Mouse (Mus musculus): ENCODE results near the gene Rps7. TPM values are rescaled to one million over a fixed set of nuclear protein-coding genes. Genes with fewer than 3 reads are reported as not detected.
A peak's percentile ranks its signal among the peaks of the same experiment; 100 is the strongest.

Rps7 gene
- total RNA-seq, 2 experiments from 2014 or later = 171 to 173 TPM

DNA sequence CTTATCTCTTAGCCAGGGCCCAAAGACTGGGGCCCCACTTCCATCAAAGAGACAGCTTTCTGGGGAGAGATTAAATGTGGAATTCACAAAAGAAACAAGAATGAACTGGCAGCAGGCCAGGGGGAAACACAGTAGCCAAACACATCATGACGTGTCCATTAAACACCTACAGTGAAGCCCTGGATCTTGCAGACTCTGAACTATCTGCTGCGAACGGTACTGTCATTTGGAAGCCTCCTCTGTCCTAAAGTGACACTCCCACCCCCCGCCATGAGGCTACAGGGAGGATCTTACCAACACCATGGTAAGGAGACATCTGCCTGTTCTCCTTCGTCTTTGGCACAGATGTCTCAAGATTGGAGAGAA, 13.6 kb downstream of the Rps7 start:
- DNase-seq = no peak
- intact Hi-C loops (cut with DNase I) = no loop called here

DNA sequence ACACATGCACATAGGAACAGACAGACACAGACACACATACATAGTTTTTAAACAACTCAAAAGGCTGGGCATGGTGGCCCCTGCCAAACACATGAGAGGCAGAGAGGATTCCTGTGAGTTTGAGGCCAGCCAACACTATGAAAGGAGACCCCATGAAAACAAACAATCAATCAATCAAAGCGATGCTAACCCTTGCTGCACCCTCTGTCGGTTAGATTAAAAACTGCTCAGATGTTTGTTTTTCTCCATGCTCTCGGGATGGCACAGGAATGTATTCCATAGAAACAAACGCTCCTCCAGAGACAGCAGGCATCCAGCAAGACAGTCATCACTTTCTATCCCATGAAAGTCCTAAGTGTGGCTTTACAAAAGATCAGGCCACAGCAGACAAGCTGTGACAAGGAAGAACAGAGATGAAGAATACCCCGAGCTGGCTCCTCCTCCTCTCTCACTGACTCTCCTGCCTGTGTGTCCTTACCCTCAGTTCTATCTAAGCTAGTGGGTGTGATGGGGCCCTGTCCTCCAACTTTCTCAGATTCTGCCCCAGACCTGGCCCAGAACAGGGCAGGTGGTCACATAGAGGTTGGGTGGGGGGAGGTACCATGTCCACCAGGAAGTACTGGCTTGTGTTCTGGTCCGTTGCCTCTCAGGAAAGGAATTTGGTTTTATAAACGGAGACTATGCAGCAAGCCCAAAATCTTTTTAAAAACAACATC, 14.1 kb downstream of the Rps7 start:
- intact Hi-C loops (cut with DNase I) = no loop called here
- no peak for DNase-seq

DNA sequence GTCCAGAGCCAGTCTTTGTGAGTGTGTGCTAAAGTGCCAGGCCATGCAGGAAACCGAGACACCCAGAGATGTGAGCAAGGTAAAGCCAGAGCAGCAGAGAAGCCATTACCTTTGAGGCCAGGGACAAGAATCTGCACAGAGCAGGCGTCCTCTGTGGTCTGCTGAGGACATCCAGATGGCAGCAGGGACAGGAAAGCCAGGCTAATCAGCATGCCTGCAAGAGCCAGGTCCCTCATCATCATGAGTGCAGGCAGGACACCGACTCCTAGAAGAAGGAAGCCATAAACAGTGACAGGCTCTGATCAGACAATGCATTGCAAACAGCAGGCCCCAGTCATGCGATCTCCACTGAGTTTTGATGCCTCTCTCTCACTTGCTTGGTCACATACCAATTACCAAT, 18.5 kb downstream of the Rps7 start:
- intact Hi-C loops (cut with DNase I) = no loop called here
- DNase-seq = no peak

DNA sequence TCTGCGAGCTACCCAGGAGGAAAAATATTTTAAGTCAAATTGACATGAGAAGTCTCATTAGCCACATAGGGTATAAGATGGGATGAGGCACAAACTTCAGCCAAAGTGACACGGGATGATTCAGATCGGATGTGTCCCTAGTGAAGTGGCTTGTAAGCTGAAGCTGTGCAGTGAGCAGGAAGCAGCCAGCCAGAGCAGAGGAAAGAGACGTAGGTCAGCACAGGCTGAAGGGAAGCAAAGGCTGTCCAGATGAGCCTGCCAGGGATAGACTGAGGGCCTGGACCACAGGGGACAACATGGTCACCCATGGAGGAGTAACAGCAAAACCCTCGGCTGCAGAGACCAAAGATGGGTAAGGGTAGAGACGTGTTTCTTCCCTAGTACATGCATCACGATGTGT, 21.4 kb downstream of the Rps7 start:
- intact Hi-C loops (cut with DNase I) = no loop called here

DNA sequence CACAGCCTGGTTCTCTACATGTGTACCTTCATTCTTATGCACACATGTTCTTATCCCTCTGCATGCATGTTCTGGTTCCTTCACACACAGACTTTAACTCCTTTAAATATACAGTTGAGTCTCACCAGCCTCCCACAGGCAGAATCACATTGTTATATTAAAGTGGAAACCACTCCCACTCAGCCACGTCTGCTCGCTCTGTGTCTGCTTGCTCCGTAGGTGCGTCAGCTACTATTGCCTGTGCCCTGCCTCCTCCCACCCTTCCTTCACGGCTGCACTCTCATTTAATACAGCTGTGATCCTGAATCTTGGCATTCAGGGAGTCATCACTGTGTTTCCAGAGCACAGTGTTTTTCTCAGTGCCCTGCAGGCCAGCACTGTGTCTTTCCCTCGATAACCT, 23.4 kb downstream of the Rps7 start:
- DNase-seq = no peak
- intact Hi-C loops (cut with DNase I) = no loop called here

More for the DNA sequence above, 21.4 kb downstream of the Rps7 start:
- no peak for DNase-seq

DNA sequence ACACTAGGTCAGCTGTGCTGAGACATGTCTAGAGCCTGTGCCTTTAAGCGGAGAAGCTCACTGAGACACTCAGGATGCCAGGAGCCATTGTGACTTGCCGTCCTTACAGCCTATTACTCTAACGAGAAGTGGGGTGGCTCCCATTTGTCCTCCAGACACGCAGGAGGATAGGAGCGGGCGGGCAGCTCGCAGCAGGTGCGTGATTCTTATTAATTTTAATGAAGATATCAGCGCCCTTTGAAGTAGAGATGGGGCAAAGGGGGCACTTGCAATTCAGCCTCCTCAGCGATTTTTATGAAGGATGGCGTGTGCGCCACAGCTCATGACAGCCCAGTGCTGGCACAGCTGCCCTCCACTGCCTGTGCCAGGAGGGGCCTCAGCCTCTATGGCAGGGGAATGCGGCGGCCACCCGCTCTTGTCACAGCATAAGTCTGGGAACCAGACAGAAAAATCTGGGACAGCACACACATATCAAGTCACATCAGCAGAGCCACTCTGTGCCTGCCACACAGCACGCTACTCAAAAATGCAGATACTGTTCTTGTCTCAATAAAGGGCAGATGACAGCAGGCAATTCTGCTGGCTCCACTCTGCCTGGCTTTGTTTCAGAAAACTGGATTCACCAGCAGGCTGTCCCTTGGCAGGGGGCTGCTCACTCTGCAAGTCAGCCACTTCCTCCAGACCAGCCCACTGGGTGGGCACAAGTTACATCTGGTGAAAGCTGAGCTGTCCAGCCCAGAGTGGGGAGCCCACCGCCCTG, 28.0 kb downstream of the Rps7 start:
- no peak for DNase-seq
- intact Hi-C loops (cut with DNase I) = no loop called here

DNA sequence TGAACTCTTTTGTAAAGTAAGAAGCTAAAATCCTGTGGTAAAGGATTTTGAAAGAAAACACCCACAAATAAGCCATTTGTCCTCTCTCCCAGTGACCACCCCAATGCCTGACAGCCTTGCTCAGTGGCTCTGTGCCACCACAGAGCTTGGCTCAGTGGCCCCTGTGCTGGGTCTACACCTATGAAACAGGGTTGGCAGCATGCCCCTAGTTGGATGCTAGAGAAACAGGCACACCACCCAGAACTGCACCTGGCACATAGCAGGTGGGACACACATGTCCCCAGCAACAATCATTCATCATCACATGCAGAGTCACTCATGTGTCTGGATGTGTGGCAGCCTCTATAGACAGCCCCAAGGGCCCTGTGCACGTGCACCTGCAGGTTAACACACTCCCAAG, 32.3 kb downstream of the Rps7 start:
- intact Hi-C loops (cut with DNase I) = no loop called here
- no peak for DNase-seq

DNA sequence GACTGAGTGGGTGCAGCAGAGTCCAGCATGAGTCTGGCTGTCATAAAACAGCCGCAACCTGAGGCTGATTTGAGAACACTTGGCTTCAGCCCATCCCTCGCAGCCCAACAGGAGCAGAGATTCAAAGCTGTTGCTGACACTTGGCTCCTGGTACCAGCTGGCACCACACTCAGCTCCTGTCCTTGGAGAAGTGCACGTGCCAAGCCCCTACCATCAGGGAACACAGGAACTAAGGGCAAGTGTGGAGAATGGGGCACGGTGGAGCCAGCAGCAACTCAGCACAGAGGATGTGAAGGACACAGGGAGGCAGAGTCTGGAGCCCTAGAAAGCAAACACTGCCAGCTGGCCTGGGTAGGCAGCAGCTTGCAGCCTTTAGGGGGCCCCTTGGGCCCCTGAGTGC, 33.5 kb downstream of the Rps7 start:
- intact Hi-C loops (cut with DNase I) = no loop called here
- DNase-seq = no peak

DNA sequence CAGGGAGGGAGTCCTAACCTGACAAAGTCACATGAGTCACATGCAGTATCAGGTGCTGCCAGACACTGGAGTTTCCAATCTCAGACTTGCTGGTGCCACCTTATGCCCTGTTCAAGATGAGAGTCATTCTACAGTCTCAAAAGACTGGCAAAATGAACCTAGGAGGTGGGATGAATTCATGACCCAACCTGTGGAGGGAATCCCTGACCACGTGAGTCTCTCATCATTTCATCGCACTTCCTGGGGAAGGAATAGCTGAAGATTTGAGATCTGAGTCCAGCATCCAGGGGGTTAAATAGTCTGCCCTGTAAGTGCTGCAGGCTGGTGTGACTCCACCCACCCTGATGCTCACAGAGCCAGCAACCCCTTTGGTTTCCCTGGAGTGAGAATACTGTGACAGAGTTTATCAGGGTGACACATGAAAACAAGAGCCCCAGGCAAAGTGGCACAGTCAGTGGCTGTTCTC, 37.2 kb downstream of the Rps7 start:
- DNase-seq = no peak
- intact Hi-C loops (cut with DNase I) = no loop called here

DNA sequence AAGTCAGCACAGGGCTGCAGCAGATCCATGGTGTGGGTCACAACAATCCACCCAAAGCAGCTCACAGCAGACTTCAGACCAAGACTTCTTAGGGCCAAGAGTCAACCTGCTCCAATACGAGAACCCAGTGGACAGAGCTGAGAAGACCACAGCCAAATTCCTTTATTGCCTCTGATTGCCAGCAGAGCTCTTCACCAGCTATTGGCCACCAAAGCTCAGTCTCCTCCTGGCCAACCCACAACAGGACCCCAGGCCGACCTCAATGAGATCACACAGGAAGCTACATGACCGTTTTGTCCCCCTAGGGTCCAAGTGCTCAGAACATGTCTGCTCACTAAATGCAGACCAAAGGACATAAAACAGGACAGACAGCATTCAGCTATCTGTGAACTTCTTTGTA, 37.6 kb downstream of the Rps7 start:
- no peak for DNase-seq
- intact Hi-C loops (cut with DNase I) = no loop called here

DNA sequence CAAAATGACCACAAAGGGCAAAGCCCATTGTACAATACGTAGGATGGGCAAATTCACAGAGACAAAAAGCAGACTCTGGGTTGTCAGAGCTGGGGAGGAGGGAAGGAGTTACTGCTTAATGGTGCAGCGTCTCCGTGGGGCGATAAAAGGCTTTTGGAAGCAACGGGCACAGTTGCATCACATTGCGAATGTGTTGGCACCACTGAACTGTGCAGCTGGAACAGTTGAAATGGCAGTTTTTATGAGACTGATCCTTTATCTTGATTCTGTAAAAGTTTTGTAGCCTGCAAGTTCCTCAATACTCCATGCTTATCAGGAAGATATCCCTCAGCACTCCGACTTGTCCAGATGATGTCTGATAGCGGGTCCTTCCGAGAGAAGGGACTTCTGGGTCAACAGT, 38.1 kb downstream of the Rps7 start:
- intact Hi-C loops (cut with DNase I) = no loop called here
- DNase-seq = no peak

DNA sequence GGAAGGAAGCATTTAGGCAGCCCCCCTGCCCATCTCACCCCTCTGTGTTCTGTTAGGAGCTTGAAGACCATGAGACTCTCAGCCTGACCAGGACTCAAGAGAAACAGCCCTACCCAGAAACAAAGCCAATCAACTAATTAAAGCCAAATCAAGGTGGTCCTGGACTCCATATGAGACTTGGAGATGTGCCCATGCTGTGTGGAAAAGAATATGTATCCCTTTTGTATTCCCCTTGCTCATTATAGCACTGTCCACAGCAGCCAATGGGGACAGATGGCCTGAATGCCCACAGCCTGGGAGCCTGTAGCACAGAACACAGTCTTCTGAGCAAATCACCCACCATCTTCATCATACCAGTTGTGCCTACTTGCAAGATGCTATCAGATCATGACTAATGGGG, 38.9 kb downstream of the Rps7 start:
- intact Hi-C loops (cut with DNase I) = no loop called here

DNA sequence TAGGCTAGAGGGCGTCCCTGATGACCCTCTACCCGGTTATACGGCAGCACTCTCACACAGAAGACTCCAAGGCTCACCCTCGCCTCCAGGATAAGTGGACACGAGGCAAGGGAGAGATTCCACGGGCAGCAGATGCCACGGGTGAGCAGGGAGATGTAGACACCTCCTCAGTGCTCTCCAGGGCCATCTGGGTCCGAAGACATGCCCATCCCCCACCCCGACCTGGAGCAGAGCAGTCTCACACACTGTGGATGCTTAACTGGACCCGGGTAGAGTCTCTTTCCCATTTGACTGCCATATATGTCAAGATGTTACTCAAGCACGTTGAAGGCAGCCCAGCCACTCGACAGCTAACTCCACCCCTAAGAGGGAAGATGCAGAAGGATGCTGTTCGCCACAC, 45.3 kb downstream of the Rps7 start:
- intact Hi-C loops (cut with DNase I) = no loop called here

More for the DNA sequence above, 38.9 kb downstream of the Rps7 start:
- no peak for DNase-seq

DNA sequence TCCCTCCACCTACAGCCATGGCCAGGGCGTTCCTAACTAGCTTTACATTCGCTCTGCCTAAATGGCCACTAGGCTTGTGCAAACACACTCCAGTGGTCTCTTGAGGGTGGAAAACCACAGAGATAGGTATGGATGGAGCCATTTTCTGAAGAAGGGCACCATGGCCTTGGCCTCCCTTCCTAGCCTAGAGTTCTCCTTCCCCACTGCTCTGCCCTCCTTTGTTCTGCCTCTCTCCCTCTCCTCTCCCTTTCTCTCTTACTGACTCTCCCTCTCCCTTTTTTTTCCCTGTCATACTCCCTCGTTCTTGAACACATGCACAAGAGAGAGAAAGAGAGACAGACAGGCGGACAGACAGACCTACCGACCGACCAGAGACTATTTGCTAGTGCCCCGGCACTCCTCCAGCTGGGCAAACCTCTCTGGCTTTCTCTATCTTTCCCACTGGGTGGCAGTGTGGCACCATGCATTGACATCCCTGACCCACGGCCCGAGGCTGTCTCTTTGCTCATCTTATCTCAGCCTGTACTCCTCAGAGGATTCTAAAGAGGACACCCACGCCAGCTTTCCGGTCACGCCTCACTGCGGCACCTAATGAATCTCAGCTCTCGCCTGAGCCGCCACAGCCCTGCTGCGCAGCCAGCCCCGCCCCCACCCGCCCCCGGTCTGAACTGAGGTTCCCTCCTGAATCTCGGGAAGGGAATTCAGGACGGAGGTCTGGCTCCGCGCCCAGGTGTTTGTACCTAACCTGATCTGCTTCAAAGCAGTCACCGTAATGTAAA, 46.5 kb downstream of the Rps7 start:
- DNase-seq = peak; percentile 61 to 66
- intact Hi-C loops (cut with DNase I) = loop anchor here (10.0 kb wide), 1 partner anchor 576 kb away; no protein-coding TSS in a partner anchor

More for the DNA sequence above, 45.3 kb downstream of the Rps7 start:
- DNase-seq = no peak

DNA sequence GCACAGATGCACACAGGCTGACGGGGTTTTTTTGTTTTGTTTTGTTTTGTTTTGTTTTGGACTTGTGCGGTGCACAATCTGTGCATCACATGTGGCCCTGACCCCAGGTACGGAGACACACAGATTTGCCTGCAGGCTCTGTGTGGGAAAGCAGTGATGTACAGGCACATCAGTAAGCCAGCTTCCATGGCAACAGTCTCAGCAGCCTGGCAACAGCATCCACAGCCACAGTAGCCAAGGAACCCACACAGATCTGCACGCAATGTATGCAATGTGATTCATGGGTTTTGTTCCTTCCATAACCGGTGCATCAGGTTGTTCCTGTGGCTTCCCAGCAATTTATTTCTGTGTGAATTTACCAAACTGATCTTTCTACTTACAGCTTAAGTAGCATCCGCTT, 47.8 kb downstream of the Rps7 start:
- no peak for DNase-seq
- intact Hi-C loops (cut with DNase I) = loop anchor here (10.0 kb wide), 1 partner anchor 577 kb away; no protein-coding TSS in a partner anchor

DNA sequence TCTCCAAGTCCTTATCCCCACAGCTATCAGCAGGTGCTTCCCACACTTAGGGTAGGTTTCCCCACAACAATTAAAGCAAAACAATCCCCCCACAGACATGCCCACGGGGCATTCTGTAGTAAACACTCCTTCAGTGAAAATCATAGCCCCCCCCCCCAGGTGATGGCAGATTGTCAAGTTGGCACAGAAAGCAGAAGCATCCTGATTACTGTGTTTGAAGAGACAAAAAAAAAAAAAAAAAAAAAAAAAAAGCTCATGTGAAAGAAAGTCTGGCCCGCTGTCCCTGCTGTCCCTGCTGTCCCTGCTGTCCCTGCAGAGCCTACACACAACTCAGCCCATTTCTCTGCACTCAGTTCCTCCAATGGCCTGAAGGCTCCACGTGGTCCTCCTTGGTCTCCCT, 51.7 kb downstream of the Rps7 start:
- DNase-seq = no peak
- intact Hi-C loops (cut with DNase I) = loop anchor here (10.0 kb wide), 1 partner anchor 581 kb away; no protein-coding TSS in a partner anchor

DNA sequence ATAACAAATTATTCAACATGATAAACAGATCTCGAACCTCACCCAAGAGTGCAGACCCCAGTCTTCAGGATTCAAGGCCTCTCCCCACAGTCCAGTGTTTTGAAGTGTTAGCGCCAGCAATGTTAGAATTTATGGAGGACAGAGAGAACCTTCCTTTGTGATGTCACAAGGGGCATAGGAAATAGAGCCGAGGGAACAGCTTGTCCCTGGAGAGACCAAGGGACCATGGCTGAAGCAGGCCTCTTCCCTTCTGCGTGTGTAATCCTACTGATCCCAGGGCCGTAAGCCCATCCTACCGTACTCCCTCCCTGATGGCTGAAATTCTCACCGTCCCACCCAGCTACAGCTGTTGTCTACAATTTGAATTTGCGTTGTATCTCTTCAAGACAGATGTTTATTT, 53.3 kb downstream of the Rps7 start, which contains the start of gene Allc:
Allc (minus strand) TSS at position 101 of the 400 bp plus-strand sequence.
- intact Hi-C loops (cut with DNase I) = loop anchor here (10.0 kb wide), 1 partner anchor 582 kb away; no protein-coding TSS in a partner anchor
- DNase-seq = no peak

Measured in gastrocnemius, postnatal 36 days (tissue).